Mouse (Mus musculus) cortical plate, adult 2 months (tissue): ENCODE data around the gene Polk. TPM values are rescaled to one million over a fixed set of nuclear protein-coding genes. Genes with fewer than 3 reads are reported as not detected.

Experiments
- H3K27ac ChIP-seq: fragments of 200-500 bp; 2 replicates; pipeline ENCODE4 v1.5.1; 2012; ENCODE audit warnings: low read length, control low read depth, inconsistent platforms; ENCODE audit not compliant: insufficient read depth
- H3K4me1 ChIP-seq: fragments of 200-500 bp; 2 replicates; pipeline ENCODE4 v1.6.1; 2011; ENCODE audit warnings: low read length; ENCODE audit not compliant: control insufficient read depth, insufficient read depth
- H3K4me3 ChIP-seq: fragments of 200-500 bp; 2 replicates; pipeline ENCODE4 v1.5.1; 2011; ENCODE audit warnings: mild to moderate bottlenecking, low read length, control low read depth; ENCODE audit not compliant: insufficient read depth
- CTCF ChIP-seq: fragments of 200-500 bp; IDR thresholded peaks from 2 replicates; pipeline ENCODE4 v1.5.1; 2011; ENCODE audit warnings: mild to moderate bottlenecking, control low read depth, low read length; ENCODE audit not compliant: insufficient read depth; ENCODE audit errors: extremely low read depth
- POLR2A ChIP-seq: fragments of 200-500 bp; IDR thresholded peaks from 2 replicates; pipeline ENCODE4 v1.6.1; 2011; ENCODE audit warnings: mild to moderate bottlenecking, low read length, control low read depth; ENCODE audit not compliant: insufficient read depth; ENCODE audit errors: extremely low read depth
- polyA plus RNA-seq: library from polyadenylated mRNA; depleted of rRNA; stranded (reverse); fragments of >200 nt; gene quantifications from 2 replicates; pipeline ENCODE4 v1.2.3, GENCODE M21; 2012; rRNA removed

Polk gene
- polyA plus RNA-seq, 1 experiment = 8.3 TPM

- Histone ChIP-seq H3K4me1 (no peaks in the 10 kb centered on the region), H3K4me3 (no peak overlapping the region), H3K27ac (no peak overlapping the region)
- TF ChIP-seq CTCF (no peak), POLR2A (no peak)
Observed at GRCm38 (mm10) chr13:96433041-96433440, 109.3 kb downstream of the Polk start.

GRCm38 (mm10) chr13:96432376-96432811 is 110.0 kb downstream of the Polk start:
- Histone ChIP-seq H3K27ac (no peak overlapping the region), H3K4me1 (peaks cover 3% of the 10 kb centered on the region; the same call in 1 of the 2 replicates), H3K4me3 (no peak overlapping the region)
- TF ChIP-seq POLR2A = no peak
- no peak for TF ChIP-seq CTCF

- H3K27ac ChIP-seq = no peak overlapping the region
- no peak for TF ChIP-seq POLR2A
- peak; percentile 89 for TF ChIP-seq CTCF
- H3K4me3 ChIP-seq = no peak overlapping the region
Observed at GRCm38 (mm10) chr13:96431595-96432156, 110.7 kb downstream of the Polk start.

More at GRCm38 (mm10) chr13:96431595-96432156, 110.7 kb downstream of the Polk start:
- H3K4me1 ChIP-seq = peaks cover 3% of the 10 kb centered on the region; the same call in 1 of the 2 replicates

Other genes starting within 250 kb of the Polk start
- gene Poc5, start 154.3 kb downstream of the Polk start, polyA plus RNA-seq = 17.0 and 17.4 TPM in 2 replicates
- gene Ankdd1b, start 71.4 kb downstream of the Polk start, polyA plus RNA-seq = 0.04 and 0.17 TPM in 2 replicates
- gene Gm17622, start 51.8 kb downstream of the Polk start, polyA plus RNA-seq = not detected in 2 replicates
- gene Col4a3bp, start within 50 bp of the Polk start, polyA plus RNA-seq = 35.5 and 40.0 TPM in 2 replicates
- gene Hmgcr, start 128.4 kb upstream of the Polk start, polyA plus RNA-seq = 56.1 and 59.0 TPM in 2 replicates
- gene Ankrd31, start 205.7 kb upstream of the Polk start, polyA plus RNA-seq = 0.15 and 0.23 TPM in 2 replicates